Mouse (Mus musculus) kidney, postnatal 25 days (tissue): ENCODE measurements around the gene Nppa.
"Not testable (repeated sequence)": the region's sequence is repeated elsewhere in the genome, so short reads cannot be mapped to it uniquely, and the experiment has no call there.

Source experiments
- DNase-seq, 2 experiments: peaks; one replicate each; pipeline ENCODE4 v3.0.0; 2021; ENCODE audit warnings: mixed read lengths in 2 of 2

Nppa gene

DNA sequence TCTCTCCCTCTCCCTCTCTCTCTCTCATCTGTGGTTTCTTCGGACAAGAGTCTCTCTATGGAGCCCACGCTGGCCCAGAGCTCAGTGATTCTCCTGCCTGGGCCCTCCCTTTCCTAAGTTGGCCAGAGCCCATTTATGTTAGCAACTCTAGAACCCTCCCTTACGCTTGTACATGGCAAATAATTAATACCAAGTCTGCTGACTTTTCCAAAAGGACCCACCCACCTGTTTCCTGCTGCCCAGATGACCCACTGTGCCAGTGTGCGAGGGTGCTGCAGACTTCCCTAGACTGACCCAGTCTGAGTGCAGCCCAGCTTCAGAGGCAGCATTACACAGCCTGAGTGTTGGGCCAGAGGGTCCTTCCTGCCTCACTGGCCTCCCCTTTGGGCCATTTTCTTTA is 11.7 kb downstream of the Nppa start:
- DNase-seq: peak; percentile 40 to 68

DNA sequence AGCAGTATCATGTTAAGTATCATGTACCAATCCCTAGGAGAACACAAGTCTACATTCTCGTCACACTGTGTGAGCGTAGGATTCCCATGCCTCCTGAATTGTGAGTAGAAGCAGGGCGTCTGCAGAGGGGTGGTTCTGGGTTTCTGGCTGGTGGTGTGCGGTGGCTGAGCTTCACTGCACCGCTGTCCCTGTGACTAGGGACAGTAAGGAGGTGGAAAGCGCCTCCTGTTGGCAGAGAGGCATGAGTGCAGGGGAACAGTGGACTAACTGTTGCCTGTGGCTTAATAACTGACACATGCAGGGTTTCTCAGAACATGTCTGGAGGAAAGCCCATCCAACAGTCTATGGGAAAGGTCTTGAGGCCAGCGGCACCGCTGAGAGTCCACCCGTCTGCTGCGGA is 14.9 kb downstream of the Nppa start:
- no peak for DNase-seq

DNA sequence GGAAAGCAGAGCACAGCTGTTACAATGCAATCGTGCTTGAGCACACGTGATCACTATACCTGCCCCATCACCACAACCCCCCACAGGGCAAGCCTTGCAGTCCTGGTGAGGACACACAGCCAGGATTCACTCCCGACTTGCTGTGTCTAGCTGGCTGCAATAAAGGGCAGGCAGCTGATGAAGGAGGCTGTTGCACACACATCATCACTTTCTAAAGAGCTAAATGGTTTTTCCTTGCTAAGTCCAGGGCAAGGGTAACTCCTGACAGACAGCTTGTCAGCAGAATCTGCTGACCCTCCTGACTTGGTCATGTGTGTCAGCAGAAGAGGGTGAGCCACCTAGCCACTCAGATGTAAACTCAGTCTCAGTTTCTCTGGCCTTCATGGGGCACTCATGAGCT is 16.5 kb downstream of the Nppa start:
- peak; percentile 47 to 82 for DNase-seq

DNA sequence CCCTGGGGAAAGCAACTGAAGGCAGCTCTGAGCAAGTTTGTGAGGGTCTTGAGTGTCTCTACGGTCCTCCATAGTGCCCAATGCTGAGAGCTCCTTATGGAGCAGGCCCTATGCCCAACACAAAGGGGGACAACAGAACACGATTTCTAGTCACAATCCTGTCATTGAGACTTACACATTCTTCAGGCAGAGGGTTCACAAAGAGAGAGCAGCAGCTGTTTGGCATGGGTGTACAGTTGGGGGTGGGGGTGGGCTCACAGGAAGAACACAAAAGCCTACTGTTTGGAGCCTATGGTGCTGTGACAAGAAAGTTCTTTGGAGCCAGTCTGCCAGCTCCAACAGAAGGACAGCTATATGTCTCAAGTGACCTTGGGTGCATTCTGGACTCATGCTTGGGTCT is 17.9 kb downstream of the Nppa start:
- DNase-seq: no peak

DNA sequence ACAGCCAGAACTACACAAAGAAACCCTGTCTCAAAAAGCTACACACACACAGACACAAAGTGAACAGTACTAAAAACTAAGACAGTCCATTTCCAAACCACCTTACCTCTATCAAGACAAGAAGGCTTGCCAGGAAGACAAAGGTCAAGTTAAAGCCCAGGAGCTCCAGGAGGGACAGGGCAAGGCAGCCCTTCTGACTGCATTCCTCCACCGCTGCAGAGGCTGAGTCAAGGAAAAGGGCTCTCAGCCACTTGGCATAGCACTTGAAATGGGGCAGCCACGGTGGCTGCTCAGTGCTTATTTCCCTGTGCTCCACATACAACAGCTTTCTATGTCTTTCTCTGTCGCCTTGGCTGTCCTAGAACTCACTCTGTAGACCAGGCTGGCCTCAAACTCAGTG is 23.5 kb downstream of the Nppa start:
- peak; percentile 68 to 86 for DNase-seq

DNA sequence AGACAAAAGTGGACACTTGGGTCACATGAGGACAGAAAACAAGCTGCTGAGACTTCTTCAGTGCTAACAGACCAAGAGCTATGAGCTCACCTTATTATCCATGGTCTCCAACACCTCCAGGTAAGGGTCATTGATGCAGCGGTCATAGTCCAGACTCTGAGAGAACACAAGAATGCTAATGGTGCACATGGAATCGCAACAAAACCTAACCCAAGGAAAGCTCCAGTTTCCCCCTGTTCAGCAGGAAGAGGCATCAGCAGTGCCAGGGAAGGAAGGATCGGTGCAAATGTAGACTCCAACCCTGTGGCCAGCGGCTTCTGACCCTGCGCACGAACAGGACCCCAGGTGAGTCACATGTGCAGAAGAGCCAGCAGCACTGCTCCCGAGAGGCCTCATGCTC is 28.8 kb downstream of the Nppa start:
- DNase-seq: peak; percentile 27 to 65

DNA sequence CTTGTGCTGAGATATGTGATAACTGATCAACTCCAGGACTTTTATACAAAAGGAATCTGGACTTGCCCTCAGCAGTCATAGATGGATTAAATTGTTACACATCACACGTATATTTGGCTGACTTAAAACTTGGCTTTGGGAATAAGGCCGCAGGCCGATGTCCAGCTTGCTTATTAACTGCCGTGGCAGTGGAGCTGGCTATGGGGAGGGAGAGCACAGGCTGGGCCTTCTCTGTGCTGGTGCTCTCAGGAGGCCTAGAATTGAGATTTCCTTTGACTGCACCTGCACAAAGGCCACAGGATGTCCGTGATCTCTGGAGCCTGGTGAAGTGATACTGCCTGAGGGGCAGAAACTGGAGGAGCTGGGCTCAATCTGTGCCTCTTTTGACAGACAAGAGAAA is 30.0 kb downstream of the Nppa start:
- DNase-seq: peak; percentile 60 to 87

DNA sequence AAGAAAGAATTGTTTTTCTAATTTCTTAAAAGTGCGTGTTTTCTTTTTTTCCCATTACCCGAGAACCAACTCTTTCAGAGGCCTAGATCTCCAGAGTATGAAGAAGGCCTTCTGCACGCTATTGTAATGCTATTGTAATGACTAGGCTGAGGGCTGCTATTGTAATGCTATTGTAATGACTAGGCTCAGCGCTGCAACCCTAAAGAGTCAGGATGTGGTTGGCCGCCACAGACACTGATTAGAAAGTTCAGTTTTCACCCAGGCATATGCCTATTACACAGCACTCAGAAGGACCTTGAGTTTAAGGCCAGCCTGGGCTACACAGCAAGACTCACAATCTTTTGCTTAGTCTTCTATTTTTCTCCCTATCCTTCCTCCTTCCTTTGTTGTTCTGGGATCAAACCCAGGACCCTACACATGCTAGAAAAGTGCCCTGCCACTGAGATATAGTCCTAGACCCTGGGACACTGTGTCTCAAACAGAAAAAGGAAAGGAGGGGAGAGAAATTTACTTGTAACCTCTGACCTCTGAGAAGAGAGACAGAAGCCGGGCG is 33.4 kb downstream of the Nppa start:
- DNase-seq: no peak

DNA sequence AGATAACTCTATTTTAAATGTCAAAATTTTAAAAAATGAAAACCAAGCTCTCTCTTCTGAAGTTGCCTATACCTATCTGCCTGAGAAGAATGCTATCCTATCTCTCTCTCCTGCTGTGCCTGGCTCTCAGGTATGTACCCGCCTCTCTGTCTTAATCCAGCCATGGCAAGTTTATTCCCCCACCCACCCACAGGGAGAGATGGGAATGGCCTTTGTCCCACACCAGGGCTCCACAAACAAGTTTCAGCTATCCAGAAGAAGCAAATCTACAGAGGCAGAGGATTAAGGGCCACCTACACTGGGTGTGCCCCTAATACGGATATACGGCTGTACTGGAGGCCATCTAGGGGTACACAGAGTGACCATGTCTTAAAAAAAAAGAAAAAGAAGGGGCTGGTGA is 34.9 kb downstream of the Nppa start:
- DNase-seq: peak; percentile 35 to 68

DNA sequence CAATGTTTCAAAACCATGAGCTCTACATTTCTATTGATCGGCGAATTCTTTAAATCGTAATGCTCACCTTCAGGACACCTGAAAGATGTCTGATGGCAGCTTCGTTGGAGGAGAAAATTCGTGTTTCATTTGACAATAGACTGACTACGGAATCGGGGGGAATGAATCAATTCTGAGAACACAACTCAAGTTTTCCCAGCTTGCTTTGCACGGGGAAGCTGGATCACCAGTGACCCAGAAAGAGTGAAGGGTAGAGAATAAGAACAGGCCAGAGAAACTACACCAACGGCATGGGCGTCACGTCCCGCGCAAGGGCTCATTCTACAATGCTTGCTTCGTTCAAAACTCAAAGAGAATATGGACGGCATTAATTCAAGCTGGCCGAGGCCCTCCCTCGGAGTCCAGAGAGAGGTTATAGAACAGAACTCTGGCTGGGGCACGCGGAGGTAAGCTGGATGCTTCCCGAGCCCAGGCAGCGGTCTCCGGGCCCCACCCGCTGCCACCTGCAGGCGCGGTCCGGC is 37.6 kb downstream of the Nppa start:
- DNase-seq: no peak

DNA sequence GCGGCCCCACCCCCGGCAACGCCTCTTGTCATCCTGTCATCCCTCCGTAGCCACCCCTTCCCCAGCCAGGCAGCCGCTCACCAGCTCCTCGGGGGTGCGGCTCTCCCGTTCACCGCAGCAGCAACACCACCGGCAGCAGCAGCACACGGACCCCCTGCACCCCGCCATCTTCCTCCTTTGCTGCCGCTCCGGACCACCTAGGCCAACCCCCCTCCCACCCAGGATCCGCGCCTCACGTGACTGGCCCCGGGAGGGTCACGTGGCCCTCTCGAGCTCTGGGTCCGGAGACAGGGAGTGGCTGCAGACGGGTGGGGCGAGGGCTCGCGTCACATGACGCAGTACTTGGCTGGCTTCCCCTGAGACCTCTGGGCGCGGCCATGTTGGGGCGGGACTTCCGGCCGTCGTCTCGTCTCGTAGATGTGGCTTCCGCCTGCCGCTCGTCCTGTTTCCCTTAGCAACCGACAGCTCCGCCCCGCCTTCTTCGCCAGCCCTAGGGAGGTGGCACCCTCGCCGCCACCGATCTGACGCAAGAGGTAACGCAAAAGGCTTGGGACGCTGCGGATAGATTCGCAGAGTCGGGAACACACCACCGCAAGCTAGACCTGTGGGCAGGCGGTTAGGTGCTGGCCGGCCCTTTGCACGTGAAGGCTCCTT is 38.2 kb downstream of the Nppa start, which contains the start of the genes Clcn6 and Mthfr:
Gene Clcn6 (minus strand): TSS at position 222 of the 654 bp plus-strand sequence.
Gene Mthfr (plus strand): TSS at position 478 of the 654 bp plus-strand sequence.
- DNase-seq: peak; percentile 99

DNA sequence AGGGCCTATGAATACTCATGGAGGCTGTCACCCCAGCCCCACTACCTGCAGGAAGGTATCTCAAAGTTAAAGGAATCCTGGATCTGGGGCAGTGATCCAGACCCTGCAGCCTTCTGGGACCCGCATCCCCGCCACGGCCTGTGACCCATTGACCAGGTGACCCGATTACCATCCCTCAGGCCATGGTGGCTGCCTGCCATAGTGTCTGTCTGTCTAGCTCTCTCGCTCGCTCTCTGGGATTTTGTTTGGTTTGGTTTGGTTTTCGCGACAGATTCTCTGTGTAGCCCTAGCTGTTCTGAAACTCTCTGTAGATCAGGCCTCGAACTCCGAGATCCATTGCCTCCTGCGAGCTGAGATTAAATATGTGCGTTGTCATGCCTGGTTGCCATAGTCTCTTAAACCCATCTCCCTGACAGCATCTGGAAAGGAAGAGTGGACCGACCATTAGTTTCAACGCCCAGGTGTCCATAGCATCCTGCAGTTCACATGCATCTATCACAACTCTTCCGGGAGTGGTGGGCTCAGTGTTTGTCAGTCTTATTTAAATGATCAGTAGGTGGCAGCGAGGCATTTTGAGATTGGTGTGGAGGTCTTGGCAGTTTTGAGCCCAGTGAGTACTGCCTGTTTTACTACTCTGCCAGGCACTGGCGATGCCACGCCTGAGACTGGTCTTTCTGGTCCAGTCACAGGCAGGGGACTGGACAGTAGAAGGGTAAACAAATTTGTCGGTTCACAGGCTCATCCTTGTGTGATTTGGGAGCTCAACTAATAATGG is 38.9 kb downstream of the Nppa start:
- DNase-seq: no peak

DNA sequence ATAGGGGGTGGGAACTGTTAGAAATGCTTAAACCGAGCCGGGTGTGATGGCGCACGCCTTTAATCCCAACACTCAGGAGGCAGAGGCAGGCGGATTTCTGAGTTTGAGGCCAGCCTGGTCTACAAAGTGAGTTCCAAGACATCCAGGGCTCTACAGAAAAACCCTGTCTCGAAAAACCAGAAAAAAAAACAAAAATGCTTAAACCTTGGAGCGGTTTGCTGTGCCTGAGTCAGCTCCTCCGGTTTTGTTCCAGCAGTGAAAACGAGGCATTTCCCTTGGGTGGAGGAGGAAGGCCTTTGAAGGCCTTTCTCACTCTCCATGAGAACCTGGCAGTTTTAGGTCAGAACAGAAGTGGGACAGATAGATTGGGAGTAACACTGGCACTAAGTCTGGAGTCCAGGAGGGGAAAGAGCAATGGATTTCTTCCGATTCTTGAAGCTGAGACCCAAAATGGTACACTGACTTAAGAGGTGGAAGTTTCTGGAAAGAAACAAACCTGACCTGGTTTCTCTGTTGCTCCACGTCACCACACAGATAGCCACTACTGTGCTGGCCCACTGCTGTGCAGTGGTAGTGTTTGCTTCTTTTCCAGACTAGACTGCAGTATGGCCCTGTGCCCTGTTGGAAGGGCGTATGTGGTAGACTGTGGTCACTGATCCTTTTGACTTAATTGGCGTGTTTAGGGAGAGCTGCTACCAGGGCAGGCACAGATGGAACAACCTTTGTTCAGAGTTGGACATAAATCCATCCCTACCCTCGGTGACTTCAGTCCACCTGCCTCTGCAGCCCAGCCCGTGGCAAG is 39.7 kb downstream of the Nppa start:
- no peak for DNase-seq

DNA sequence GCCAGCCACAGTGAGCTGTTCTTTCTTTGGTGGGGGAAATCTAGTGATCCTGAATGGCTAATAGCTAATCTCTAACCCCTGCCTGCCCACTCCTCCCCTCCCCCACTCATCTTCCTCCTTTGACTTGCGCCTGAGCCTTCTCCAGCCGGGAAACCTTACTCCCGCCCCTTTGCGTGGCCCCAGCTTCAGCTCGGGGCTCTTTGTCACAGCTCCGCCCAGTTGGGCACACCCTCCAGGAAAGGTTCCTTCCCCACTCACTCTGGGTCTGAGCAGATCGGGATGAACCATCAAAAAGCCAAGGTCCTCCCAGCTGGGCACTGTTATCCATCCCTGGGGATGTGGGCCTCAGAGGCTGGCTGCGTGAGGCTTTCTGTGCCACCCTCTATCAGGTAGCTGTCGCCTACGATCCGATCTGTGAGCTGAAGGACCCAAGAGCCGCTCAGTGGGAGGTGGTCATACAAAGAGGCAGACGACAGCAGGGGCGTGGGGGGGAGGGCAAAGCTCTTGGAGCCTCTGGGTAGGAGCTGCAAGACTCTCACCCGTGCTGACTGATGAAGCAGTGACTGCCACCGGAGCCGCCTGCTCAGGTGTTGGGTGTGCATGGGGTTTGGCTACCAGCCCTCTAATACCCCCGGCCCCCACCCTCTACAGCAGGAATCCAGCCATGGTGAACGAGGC is 40.5 kb downstream of the Nppa start:
- DNase-seq: peak; percentile 80 to 91

DNA sequence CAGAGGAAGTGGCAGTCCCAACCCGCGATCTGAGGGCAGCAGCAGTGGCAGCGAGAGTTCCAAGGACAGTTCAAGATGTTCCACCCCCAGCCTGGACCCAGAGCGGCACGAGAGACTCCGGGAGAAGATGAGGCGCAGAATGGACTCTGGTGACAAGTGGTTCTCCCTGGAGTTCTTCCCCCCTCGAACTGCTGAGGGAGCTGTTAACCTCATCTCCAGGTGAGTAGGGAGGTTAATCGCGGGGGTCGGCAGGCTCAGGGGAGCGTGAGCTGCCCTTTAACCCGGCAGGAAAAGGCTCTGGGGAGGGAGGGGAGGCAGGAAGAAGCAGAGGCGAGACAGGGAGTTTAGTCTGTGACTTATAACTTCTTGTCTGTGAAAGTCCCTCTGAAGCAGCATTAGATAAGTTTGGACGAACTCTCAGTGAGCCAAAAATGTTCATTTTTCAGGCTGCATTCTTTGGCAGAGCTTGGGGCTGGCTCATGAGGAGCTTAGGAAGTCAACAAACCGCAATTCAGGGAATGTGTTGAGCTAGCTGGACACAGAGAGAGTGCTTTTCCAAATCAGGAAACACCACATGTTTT is 41.2 kb downstream of the Nppa start:
- DNase-seq: peak; percentile 38 to 60

DNA sequence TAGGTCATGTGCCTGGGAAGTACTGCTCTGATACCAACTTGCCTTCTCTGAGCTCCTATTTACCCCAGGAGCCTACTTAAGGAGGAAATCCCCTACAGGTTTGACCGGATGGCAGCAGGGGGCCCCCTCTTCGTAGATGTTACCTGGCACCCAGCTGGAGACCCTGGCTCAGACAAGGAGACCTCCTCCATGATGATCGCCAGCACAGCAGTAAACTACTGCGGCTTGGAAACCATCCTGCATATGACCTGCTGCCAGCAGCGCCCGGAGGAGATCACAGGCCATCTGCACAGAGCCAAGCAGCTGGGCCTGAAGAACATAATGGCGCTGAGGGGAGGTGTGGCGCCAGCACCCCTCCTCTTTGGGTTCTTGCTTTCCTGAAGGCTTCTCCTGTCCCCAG is 42.8 kb downstream of the Nppa start:
- not testable (repeated sequence) for DNase-seq

DNA sequence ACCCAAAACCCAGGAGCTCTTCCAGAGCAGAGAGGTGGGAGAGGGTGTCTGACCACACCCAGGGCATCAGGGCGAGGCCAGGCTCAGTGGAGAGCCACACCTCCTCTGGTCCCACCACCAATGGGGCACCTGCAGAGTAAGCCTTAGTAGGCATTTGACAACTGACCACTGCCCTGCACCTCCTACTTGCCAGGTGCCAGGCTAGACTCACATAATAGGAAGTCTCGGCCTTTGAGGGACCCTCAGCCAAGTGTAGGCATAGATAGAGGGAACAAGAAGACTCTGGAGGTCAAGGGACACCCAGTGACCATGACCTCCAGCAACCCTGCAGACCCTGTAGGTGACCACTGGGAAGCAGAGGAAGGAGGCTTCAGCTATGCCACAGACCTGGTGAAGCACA is 43.6 kb downstream of the Nppa start:
- DNase-seq: no peak

DNA sequence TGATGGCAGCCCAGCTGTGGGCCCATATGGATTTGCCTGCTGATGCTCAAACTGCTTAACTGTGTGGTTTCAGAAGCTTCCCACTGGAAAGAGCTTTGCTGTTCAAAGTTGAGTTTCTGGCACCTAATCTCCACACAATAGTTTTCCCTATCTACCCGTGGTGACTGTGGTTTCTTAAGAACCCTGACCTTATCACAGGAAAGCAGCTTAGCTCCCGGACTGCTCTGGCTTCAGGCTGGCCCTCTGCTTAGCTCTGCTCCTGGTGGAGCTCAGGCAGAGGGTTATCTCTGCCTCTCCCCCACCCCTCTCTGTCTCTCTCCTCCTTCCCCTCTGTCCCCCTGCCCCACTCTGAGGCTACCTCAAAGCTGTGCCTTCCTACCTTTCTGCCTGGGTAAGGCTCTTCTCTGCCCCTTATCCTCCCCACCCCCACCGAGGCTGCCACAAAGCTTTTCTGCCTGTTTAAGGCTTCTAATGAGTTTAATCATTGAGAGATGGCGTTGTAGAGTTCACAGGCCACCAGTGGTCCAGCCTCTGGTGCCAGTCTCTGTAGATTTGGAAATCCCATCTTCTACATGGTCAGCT is 46.0 kb downstream of the Nppa start:
- DNase-seq: peak; percentile 56 to 71

DNA sequence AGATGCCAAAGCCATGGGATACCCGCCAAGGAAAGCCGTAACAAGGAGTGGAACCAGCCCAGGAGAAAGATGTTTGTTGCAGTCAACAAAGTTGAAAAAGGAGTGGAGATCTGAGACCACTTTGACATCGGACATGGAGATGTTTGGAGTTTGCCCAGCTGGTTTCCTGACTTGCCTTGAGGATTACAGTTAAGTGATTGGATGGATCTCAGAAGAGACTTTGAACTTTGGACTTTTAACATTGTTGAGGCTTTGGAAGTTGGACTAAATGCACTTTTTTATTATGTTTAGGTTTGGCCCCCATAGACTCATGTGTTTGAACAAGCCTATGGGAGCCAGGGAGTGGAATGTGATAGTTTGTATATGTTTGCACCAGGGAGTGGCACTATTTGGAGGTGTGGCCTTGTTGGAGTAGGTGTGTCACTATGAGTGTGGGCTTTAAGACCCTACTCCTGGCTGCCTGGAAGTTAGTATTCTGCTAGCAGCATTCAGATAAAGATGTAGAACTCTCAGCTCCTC is 49.9 kb downstream of the Nppa start:
- DNase-seq: not testable (repeated sequence)

DNA sequence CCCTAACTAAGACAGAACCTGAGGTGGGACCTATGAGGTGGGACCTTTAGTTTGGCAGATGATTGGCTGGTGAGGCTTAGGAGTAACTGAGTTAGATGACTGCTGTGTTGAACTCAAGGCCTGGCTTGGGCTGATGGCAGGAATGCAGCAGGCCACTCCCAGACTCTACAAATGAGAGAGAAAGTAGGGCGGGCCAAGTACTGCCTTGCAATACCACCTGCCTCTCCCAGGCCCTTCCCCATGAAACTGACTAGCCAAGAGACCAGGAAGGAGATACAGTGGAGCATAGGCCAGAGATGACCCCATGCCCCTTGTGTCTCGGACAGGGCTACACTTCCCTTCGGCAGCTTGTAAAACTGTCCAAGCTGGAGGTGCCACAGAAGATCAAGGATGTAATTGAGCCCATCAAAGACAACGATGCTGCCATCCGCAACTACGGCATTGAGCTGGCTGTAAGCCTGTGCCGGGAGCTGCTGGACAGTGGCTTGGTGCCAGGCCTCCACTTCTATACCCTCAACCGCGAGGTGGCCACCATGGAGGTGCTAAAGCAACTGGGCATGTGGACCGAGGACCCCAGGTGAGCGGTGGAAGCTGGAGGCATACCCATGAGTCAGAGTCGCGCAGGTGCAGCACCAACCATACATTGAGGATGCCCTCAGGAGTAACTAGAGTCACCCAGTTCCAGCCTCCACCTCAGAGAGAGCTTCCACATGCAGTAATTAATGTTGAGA is 50.7 kb downstream of the Nppa start:
- DNase-seq: no peak
